Mouse (Mus musculus): Measurements from ENCODE around the gene Rbpj.
"Not testable (repeated sequence)": the region's sequence is repeated elsewhere in the genome, so short reads cannot be mapped to it uniquely, and the experiment has no call there.

Rbpj gene

GRCm38 (mm10) chr5:53671507-53671906, 205.6 kb downstream of the Rbpj start:
- DNase-seq (ENCODE audit: low spot score), result no peak

DNA sequence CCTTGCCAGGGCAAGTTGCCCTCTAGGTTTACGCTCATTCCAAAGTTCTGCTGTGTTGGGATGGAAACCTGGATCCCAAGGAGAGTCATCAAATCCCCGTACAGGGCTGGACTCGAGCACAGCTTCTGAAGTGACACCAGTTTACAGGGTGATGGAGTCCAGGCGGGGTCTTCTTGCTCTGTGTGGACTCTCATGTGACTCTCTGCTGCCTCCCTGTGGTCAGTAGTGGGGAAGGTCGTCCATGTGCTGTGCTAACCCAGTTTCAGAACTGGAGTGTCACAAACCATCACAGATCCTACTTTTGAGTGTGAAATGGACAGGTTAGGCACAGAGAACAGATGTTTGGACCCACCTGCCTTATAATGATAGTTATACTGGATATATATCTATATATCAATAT, 206.4 kb downstream of the Rbpj start:
- DNase-seq (ENCODE audit: low spot score), result peak; percentile 43

DNA sequence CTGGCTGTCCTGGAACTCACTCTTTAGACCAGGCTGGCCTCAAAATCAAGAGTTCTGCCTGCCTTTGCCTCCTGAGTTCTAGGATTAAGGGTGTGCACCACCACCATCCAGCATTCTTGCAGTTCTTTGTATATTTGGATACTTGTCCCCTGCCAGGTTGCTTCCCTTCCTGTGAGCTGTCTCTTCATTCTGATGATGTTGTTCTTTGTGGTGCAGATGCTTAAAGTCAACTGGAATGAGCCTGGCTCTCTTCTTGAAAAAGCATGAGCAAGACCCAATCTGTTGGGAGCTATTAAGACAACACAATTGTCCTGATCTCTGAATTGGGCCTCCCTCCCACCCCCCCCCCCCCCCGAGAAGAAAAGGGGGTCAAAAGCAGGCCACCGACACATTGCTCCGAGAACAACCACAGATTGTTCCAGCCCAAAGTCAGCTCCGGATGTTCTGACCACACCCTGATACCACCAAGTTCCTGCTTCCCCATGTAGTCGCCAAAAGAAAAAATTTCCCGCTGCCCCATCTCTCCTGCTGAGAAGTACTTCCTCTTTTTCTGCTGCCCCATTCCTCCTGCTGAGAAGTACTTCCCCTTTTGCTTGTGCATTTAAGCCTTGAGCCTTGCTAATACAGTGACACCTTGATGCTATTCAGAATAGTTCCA, 207.7 kb downstream of the Rbpj start:
- not testable (repeated sequence) for DNase-seq (ENCODE audit: low spot score)

GRCm38 (mm10) chr5:53676671-53677070, 210.7 kb downstream of the Rbpj start:
- DNase-seq (ENCODE audit: low spot score), result no peak

- DNase-seq (ENCODE audit: low spot score), result no peak
Observed at GRCm38 (mm10) chr5:53678036-53678767, 212.2 kb downstream of the Rbpj start.

DNA sequence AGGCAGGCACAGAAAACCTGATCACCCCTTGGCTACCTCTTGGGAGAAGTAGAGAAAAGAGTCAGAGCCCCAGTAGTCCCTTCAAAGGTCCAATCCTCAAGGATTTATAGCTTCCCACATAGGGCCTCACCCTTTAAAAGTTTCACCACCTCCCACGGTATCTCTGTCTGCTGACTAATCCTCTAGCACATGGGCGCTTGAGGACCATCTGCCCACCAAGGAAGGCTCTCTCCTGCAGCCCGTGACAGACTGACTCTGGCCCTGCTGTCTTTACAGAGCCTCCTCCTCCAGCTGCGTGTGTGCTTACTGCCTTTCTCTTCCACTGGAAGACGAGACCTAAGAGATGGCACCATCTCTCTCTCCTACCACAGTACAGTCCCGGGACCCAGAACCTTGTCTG, 213.7 kb downstream of the Rbpj start:
- no peak for DNase-seq (ENCODE audit: low spot score)

DNA sequence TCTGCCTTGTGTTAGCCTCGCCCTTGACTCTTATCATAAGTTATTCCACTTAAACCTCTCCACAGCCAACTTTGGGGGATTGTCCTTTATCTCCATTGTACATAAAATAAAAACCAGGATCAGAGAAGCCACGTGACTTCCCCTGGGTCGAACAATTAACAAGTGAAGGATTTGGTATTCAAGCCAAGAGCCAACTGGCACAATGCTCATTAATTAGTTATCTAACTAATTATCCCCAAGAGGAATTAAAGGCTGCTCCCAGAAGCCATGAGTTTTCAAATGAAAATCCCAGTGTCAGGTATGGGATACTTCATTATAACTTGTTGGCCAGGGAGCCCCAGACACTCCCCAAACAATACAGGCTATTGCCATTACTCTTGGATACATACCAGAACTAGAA, 218.0 kb downstream of the Rbpj start:
- DNase-seq (ENCODE audit: low spot score), result no peak

DNA sequence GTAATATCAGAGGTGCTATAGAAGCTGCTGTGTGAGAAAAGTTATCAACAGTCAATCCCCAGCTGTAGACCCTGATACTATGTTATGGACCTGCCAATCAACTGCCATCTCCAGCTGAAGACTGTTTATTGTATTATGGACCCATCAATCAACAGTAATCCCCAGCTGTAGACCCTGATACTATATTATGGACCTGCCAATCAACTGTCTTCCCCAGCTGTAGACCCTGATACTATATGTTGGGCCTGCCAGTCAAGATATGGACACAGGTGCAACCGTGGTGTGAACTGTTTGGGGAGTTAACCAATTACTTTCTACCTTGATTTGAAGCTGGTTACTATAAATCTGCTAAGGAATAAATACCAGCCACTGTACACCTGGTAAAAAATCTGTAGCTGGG, 218.5 kb downstream of the Rbpj start:
- no peak for DNase-seq (ENCODE audit: low spot score)

- DNase-seq (ENCODE audit: low spot score), result no peak
Observed at GRCm38 (mm10) chr5:53685623-53686022, 219.7 kb downstream of the Rbpj start.

- DNase-seq (ENCODE audit: low spot score), result no peak
Observed at GRCm38 (mm10) chr5:53686379-53686778, 220.4 kb downstream of the Rbpj start.

GRCm38 (mm10) chr5:53688326-53688725, 222.4 kb downstream of the Rbpj start:
- DNase-seq (ENCODE audit: low spot score), result no peak

DNA sequence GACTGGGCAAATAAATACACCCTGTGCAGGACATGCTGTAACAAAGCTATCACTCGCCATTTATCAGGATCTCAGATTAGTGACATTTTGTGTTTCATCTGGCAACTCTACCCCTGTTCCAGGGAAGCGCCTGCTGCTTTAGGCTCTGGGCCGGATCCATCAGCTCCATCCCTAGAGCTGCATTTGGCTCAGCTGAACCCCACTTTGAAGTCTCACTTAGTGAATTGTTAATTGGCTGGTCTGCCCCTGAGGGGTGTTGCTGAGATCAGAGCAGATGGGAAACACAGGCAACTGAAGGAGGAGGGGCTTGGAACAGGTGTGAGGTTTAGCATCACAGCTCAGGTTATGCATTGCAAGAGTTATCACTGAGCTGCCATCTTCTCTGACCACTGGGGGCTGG, 225.6 kb downstream of the Rbpj start:
- no peak for DNase-seq (ENCODE audit: low spot score)

DNA sequence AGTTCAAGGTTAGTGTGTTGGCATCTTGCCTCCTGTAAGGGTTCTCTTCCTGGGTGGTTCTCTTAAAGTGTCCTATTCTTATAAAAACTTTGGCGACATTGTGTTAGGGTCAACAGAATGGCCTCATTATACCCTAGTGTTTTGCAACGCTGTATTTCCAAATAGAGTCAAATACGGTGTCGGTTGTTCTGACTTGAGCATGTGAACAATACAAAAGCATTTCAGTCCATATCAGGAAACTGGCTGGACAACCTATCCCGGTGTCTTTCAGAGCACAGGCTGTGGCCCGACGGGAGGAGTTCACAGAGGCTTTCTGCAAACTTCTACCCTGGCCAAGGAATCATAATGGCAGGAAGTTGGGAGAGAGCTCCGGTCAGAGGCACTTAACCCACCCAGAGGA, 226.1 kb downstream of the Rbpj start:
- no peak for DNase-seq (ENCODE audit: low spot score)

DNA sequence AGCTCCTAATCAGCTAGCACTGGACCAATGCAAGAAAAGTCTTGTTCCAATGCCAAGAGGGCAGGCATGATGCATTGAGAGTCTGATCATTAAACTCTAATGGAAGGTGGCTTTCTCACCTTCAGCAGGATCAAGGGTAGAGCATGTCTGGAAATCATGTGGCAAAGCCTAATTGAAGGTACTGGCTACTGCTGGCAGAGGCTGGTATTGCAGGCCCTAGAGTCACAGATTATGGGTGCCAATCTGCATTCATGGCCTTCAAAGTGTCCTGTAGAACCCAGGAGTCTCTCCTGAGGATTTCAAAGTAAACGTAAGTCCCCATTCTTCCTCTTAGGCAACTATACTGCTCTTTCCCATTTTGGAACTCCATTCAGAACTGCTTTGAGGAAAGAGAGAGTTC, 226.7 kb downstream of the Rbpj start:
- no peak for DNase-seq (ENCODE audit: low spot score)

DNA sequence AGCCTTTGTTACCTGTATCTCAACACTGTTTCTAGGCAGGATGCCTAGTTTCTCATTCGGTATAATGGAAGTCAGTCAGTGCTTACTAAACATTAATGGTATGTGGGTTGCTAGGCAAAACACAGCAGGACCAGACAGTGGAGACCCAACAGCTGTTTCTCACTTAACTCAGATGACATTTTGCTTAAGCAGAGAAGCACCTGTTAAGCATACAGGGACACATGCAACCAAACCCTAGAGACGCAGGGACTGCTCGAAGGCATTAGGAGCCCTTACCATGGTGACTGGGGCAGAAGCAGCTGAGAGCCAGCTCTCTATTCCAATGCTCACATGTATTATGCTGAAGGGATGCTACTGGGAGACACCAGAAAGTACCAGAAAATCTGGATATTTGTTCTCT, 230.7 kb downstream of the Rbpj start:
- no peak for DNase-seq (ENCODE audit: low spot score)

DNA sequence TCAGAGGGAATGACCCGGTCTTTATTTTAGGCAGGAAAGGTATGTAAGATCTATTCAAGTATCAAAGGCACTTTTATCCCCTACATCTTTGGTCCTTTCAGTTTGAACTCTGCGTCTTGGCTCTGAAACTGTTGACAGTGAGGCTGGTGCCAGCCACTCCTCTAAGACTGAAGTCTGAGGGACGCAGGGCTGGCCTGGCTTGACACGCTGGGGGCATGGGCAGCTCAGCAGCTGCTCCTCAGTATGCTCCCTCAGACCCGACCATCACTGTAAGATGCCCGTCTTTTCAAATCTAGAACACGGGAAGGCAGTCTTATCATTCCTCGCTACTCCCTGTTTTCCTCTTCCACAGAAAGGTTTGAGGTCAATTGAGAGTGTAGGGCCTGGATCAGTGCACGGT, 231.8 kb downstream of the Rbpj start:
- no peak for DNase-seq (ENCODE audit: low spot score)

DNA sequence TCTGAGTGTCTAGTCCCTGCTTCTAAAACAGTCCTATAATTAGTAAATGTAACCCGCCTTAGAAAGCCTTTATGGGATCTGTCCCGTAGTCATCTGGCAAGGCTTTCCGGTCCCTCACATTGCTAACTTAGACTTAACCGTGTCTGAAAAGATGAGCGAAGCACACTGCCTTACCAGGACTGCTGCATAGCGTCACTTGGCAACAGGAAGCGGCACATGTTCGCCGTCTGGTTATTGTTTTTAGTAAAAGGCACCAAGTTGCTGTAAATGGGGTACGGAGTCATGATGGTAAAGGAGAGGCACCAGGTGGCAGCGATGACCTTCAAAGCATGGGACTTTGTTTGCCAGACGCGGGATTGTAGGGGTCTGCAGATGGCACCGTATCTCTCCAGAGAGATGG, 236.7 kb downstream of the Rbpj start:
- DNase-seq (ENCODE audit: low spot score), result no peak

Measured in T-cell, adult 2 months (primary cell).